Mouse (Mus musculus) forebrain, embryonic 15.5 days (tissue): ENCODE data around the gene Nr2c1. TPM values are rescaled to one million over a fixed set of nuclear protein-coding genes. Genes with fewer than 3 reads are reported as not detected.

Experiments
- ATAC-seq: fragments of 200-750 bp; cut with Nextera tagmentation; replicated peaks from 2 replicates; pipeline ENCODE4 v1.8.0; 2017; ENCODE audit warnings: mild to moderate bottlenecking, moderate TSS enrichment, moderate library complexity
- H3K27ac ChIP-seq: fragments of 300-500 bp; sonication (generic); replicated peaks from 2 replicates; pipeline ENCODE4 v1.5.1; 2015; ENCODE audit warnings: mild to moderate bottlenecking, inconsistent platforms
- H3K27me3 ChIP-seq: fragments of 300-500 bp; sonication (generic); 2 replicates; pipeline ENCODE4 v1.6.1; 2015; ENCODE audit warnings: inconsistent platforms
- H3K36me3 ChIP-seq: fragments of 300-500 bp; sonication (generic); 2 replicates; pipeline ENCODE4 v1.6.1; 2015; ENCODE audit warnings: mild to moderate bottlenecking, inconsistent platforms
- H3K4me1 ChIP-seq: fragments of 300-500 bp; sonication (generic); 2 replicates; pipeline ENCODE4 v1.6.1; 2015; ENCODE audit warnings: inconsistent platforms
- H3K4me2 ChIP-seq: fragments of 300-500 bp; sonication (generic); replicated peaks from 2 replicates; pipeline ENCODE4 v1.6.1; 2015; ENCODE audit warnings: mild to moderate bottlenecking, inconsistent platforms
- H3K4me3 ChIP-seq: fragments of 300-500 bp; sonication (generic); 2 replicates; pipeline ENCODE4 v1.5.1; 2015; ENCODE audit warnings: mild to moderate bottlenecking, inconsistent platforms
- H3K9ac ChIP-seq: fragments of 300-500 bp; sonication (generic); replicated peaks from 2 replicates; pipeline ENCODE4 v1.6.1; 2015; ENCODE audit warnings: mild to moderate bottlenecking, inconsistent platforms
- H3K9me3 ChIP-seq: fragments of 300-500 bp; sonication (generic); 2 replicates; pipeline ENCODE4 v1.6.1; 2016; ENCODE audit warnings: inconsistent platforms
- WGBS: fragments of 180-500 bp; shearing (Covaris S2); methylation state at CpG from one replicate; pipeline ENCODE4 v1.1.7; 2015; ENCODE audit warnings: mixed read lengths; 5-methylcytosine and 5-hydroxymethylcytosine counted together
- polyA plus RNA-seq: library from polyadenylated mRNA; unstranded; fragments of >200 nt; fragmentation: Nextera tagmentation; extraction: Ambion mirVana; gene quantifications from 2 replicates; pipeline ENCODE4 v1.2.1, GENCODE M21; 2015

Nr2c1 gene
- polyA plus RNA-seq, 1 experiment from 2014 or later: 7.0 TPM

GRCm38 (mm10) chr10:94118993-94119392 lies 28.8 kb upstream of the Nr2c1 start:
- H3K27me3 ChIP-seq: no peaks in the 10 kb centered on the region
- H3K4me2 ChIP-seq: no peak overlapping the region
- ATAC-seq: no peak
- no peak overlapping the region for H3K9ac ChIP-seq
- no peaks in the 10 kb centered on the region for H3K36me3 ChIP-seq
- no peaks in the 10 kb centered on the region for H3K4me1 ChIP-seq
- WGBS: 93% methylated on average over 7 of the region's 7 CpGs
- no peak overlapping the region for H3K27ac ChIP-seq
- H3K4me3 ChIP-seq: no peak overlapping the region
- H3K9me3 ChIP-seq: no peaks in the 10 kb centered on the region

DNA sequence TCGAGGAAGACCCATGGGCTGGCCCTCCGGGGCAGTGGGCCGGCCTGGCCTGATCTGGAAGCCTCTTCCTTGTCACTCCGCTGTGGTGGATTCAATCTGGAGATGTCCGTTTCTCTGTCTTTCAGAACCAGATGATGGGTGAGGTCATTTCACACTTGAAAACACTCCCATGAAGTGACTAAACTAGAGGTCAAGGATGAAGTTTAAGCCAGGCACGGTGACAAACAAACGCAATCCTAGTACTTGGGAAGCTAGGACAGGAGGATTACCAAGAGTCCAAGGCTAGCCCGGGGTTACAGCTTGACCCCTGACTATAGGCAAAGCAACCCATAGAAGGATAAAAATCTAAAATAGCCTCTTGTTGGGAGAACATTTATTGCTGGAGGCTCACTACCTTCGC lies 27.1 kb upstream of the Nr2c1 start:
- Histone ChIP-seq H3K27me3 (no peaks in the 10 kb centered on the region), H3K4me2 (no peak overlapping the region), H3K9me3 (no peaks in the 10 kb centered on the region), H3K9ac (no peak overlapping the region), H3K4me1 (no peaks in the 10 kb centered on the region), H3K4me3 (no peak overlapping the region), H3K36me3 (no peaks in the 10 kb centered on the region), H3K27ac (no peak overlapping the region)
- WGBS: 92% methylated on average over 9 of the region's 9 CpGs
- ATAC-seq: no peak

GRCm38 (mm10) chr10:94122595-94122994 lies 25.2 kb upstream of the Nr2c1 start:
- no peak for ATAC-seq

GRCm38 (mm10) chr10:94123581-94123980 lies 24.2 kb upstream of the Nr2c1 start:
- ATAC-seq: no peak
- H3K4me3 ChIP-seq: no peak overlapping the region
- no peaks in the 10 kb centered on the region; the same call in 1 of the 2 replicates for H3K27me3 ChIP-seq
- H3K4me2 ChIP-seq: no peak overlapping the region
- no peaks in the 10 kb centered on the region for H3K4me1 ChIP-seq
- no peak overlapping the region for H3K9ac ChIP-seq
- no peak overlapping the region for H3K27ac ChIP-seq
- 90% methylated on average over 5 of the region's 5 CpGs for WGBS
- H3K9me3 ChIP-seq: no peaks in the 10 kb centered on the region
- no peaks in the 10 kb centered on the region for H3K36me3 ChIP-seq

More at GRCm38 (mm10) chr10:94122595-94122994, 25.2 kb upstream of the Nr2c1 start:
- H3K9me3 ChIP-seq: no peaks in the 10 kb centered on the region
- no peaks in the 10 kb centered on the region for H3K36me3 ChIP-seq
- no peak overlapping the region for H3K4me3 ChIP-seq
- H3K9ac ChIP-seq: no peak overlapping the region
- no peaks in the 10 kb centered on the region for H3K4me1 ChIP-seq
- H3K4me2 ChIP-seq: no peak overlapping the region
- no peak overlapping the region for H3K27ac ChIP-seq
- no peaks in the 10 kb centered on the region for H3K27me3 ChIP-seq
- 96% methylated on average over 7 of the region's 7 CpGs for WGBS

GRCm38 (mm10) chr10:94124376-94124775 lies 23.4 kb upstream of the Nr2c1 start:
- no peak overlapping the region for H3K4me3 ChIP-seq
- H3K9ac ChIP-seq: no peak overlapping the region
- no peak overlapping the region for H3K27ac ChIP-seq
- H3K4me2 ChIP-seq: no peak overlapping the region
- no peaks in the 10 kb centered on the region for H3K9me3 ChIP-seq
- no peaks in the 10 kb centered on the region; the same call in 1 of the 2 replicates for H3K27me3 ChIP-seq
- no peaks in the 10 kb centered on the region for H3K36me3 ChIP-seq
- 82% methylated on average over 5 of the region's 5 CpGs for WGBS
- peaks cover 7% of the 10 kb centered on the region for H3K4me1 ChIP-seq
- no peak for ATAC-seq

DNA sequence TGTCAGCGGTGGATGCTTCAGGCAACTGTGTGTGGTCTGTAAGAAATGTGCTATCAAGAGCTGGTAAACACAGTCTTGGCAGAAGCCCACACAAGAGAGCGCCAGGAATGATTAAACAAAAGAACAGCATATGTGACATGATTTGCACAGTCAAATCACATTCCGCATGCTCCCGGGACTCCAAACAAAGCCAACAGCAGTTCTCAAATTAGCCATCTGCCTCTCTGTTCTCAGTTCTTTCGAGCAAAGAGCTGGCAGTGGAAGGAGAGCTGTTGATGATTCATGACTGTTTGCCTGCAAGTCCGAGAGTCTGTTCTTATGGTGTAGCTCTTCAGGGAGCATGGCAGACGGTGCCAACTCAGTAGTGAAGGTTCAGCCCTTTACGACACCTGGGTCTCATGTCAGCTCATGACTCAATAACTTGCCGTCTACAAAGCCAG lies 18.1 kb upstream of the Nr2c1 start:
- peak overlapping the region; percentile 2 for H3K4me2 ChIP-seq
- 10% methylated on average over 9 of the region's 9 CpGs for WGBS
- ATAC-seq: peak; percentile 94

DNA sequence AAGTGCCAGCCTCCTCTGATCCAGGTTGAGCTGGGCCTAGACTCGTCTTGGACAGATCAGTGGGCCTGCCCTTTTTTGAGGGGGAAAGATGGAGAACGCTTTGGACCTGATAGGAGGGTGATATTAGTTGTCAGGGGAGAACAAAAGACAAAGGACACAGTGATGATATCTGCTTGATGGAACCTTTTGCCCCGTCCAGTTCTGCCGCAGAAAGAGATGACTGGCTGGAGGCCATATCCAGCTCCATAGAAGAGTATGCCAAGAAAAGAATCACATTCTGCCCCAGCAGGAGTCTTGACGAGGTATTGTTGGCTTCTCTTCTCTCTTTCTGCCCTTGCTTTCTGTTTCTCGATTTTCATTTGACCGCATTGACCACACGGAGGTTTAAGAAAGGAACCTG lies 14.7 kb upstream of the Nr2c1 start:
- H3K4me3 ChIP-seq: no peak overlapping the region
- WGBS: 58% methylated on average over 8 of the region's 8 CpGs
- H3K9me3 ChIP-seq: no peaks in the 10 kb centered on the region
- no peaks in the 10 kb centered on the region for H3K27me3 ChIP-seq
- ATAC-seq: no peak
- H3K36me3 ChIP-seq: no peaks in the 10 kb centered on the region
- no peak overlapping the region for H3K27ac ChIP-seq
- H3K4me2 ChIP-seq: no peak overlapping the region
- H3K4me1 ChIP-seq: peaks cover 18% of the 10 kb centered on the region
- no peak overlapping the region for H3K9ac ChIP-seq

More for the DNA sequence above, 18.1 kb upstream of the Nr2c1 start:
- no peaks in the 10 kb centered on the region for H3K36me3 ChIP-seq
- H3K4me3 ChIP-seq: no peak overlapping the region
- H3K9ac ChIP-seq: no peak overlapping the region
- H3K4me1 ChIP-seq: peaks cover 18% of the 10 kb centered on the region
- no peaks in the 10 kb centered on the region for H3K9me3 ChIP-seq
- H3K27me3 ChIP-seq: no peaks in the 10 kb centered on the region; the same call in 1 of the 2 replicates
- peak overlapping the region; percentile 84 for H3K27ac ChIP-seq

GRCm38 (mm10) chr10:94133674-94134073 lies 14.1 kb upstream of the Nr2c1 start:
- 91% methylated on average over 7 of the region's 7 CpGs for WGBS
- Histone ChIP-seq H3K4me3 (no peak overlapping the region), H3K27ac (no peak overlapping the region), H3K4me1 (peaks cover 18% of the 10 kb centered on the region), H3K36me3 (no peaks in the 10 kb centered on the region), H3K27me3 (no peaks in the 10 kb centered on the region), H3K9ac (no peak overlapping the region), H3K4me2 (no peak overlapping the region), H3K9me3 (no peaks in the 10 kb centered on the region)
- no peak for ATAC-seq

DNA sequence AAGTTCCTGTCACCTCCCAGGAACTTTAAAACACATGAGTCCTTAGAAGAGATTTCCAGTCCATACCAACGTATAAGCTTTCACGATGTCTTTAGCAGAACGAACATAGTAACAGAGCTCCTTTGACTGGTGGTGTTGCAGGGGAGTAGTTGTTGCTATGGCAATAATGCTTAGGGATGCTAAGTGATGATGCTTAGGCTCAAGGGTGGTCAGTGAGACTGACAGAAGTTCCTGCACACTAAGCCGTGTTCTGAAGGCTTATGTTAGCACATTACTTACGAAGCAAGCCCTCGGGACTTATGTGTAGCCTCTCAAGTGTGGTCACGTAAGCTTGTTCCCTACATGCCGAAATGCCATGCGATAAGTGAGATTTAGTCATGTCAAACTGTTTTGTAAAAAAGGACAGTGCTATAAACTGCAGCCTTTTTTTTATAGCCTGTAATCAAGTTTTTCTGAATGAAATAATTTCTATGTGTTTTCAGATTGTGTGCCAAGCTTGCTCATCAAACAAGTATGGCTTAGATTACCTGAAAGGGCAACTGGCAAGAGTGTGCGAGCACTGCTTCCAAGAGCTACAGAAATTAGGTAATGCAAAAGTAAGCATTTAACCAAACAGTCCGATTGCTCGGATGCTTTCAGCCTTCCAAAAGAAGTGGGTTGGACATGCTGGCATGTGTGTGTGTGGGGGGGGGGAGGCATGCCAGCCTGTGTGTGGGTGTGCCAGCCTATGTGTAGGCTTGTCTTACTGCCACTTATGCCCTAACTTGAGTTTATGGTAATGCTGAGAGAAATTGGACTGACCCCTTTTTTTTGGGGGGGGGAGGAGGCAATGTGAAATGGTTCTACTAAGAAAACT lies 13.1 kb upstream of the Nr2c1 start:
- no peak overlapping the region for H3K9ac ChIP-seq
- H3K36me3 ChIP-seq: no peaks in the 10 kb centered on the region
- H3K27ac ChIP-seq: no peak overlapping the region
- H3K4me1 ChIP-seq: peaks cover 9% of the 10 kb centered on the region
- H3K4me2 ChIP-seq: no peak overlapping the region
- ATAC-seq: no peak
- H3K27me3 ChIP-seq: no peaks in the 10 kb centered on the region
- no peak overlapping the region for H3K4me3 ChIP-seq
- 89% methylated on average over 12 of the region's 12 CpGs for WGBS
- H3K9me3 ChIP-seq: no peaks in the 10 kb centered on the region

DNA sequence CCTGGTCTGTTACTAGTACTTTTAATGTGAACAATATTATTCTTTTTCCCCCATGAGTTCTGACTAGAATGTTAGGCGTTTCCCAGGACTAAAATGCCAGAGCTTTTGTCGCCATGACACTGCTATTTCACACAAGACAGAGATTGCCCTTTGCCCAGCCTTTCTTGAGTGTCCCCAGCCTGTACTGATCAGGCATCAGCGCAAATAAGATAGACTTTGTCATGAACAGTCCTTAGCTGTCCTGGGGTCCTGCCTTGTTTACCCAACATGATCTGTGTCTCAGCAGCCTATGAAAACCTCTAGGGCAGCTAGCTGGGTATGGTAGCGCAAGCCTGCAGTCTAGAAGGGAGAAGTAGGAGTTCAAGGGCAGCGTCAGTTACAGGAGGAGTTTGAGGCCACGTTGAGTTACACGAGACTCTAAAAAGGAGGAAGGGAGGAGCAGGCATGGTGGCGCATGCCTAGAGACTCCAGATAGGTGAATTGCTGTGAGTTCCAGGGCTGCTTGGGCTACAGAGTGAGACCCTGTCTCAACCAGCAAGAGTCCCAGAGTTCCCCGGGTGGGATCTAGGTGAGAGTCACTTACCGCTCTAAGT lies 8.8 kb upstream of the Nr2c1 start:
- ATAC-seq: no peak
- Histone ChIP-seq H3K27ac (no peak overlapping the region), H3K9ac (no peak overlapping the region), H3K4me1 (no peaks in the 10 kb centered on the region), H3K4me2 (no peak overlapping the region), H3K27me3 (no peaks in the 10 kb centered on the region), H3K4me3 (no peak overlapping the region), H3K36me3 (no peaks in the 10 kb centered on the region), H3K9me3 (no peaks in the 10 kb centered on the region)
- WGBS: 92% methylated on average over 10 of the region's 10 CpGs

GRCm38 (mm10) chr10:94140227-94140931 lies 7.4 kb upstream of the Nr2c1 start:
- Histone ChIP-seq H3K9me3 (no peaks in the 10 kb centered on the region), H3K36me3 (no peaks in the 10 kb centered on the region), H3K4me3 (no peak overlapping the region), H3K27me3 (no peaks in the 10 kb centered on the region), H3K4me1 (peaks cover 3% of the 10 kb centered on the region; the same call in 1 of the 2 replicates), H3K4me2 (no peak overlapping the region), H3K9ac (no peak overlapping the region), H3K27ac (no peak overlapping the region)
- 76% methylated on average over 3 of the region's 3 CpGs for WGBS
- ATAC-seq: no peak

- Histone ChIP-seq H3K4me1 (peaks cover 3% of the 10 kb centered on the region; the same call in 1 of the 2 replicates), H3K9me3 (no peaks in the 10 kb centered on the region)
Measured at GRCm38 (mm10) chr10:94142427-94142826, 5.4 kb upstream of the Nr2c1 start.

More at GRCm38 (mm10) chr10:94142427-94142826, 5.4 kb upstream of the Nr2c1 start:
- Histone ChIP-seq H3K27ac (no peak overlapping the region), H3K27me3 (no peaks in the 10 kb centered on the region), H3K4me3 (no peak overlapping the region), H3K4me2 (no peak overlapping the region), H3K36me3 (no peaks in the 10 kb centered on the region), H3K9ac (no peak overlapping the region)
- WGBS: 96% methylated on average over 3 of the region's 3 CpGs
- ATAC-seq: no peak
